Mouse (Mus musculus): ENCODE data around the gene Bmpr1a.

The Bmpr1a gene

GRCm38 (mm10) chr14:34505309-34505708 lies 2.2 kb upstream of the Bmpr1a start:
- DNase-seq (ENCODE audit: low spot score), result no peak

GRCm38 (mm10) chr14:34504377-34504776 lies 1.2 kb upstream of the Bmpr1a start:
- DNase-seq (ENCODE audit: low spot score), result peak; percentile 56

- DNase-seq (ENCODE audit: low spot score), result no peak
Measured at GRCm38 (mm10) chr14:34503759-34504158, 618 bp upstream of the Bmpr1a start.

- peak; percentile 88 for DNase-seq (ENCODE audit: low spot score)
Measured at GRCm38 (mm10) chr14:34502475-34503324, 441 bp downstream of the Bmpr1a start.

GRCm38 (mm10) chr14:34501804-34502474 lies 1.2 kb downstream of the Bmpr1a start:
- peak; percentile 39 for DNase-seq (ENCODE audit: low spot score)

- DNase-seq (ENCODE audit: low spot score), result no peak
Measured at GRCm38 (mm10) chr14:34501447-34501803, 1.7 kb downstream of the Bmpr1a start.

- no peak for DNase-seq (ENCODE audit: low spot score)
Measured at GRCm38 (mm10) chr14:34500309-34500708, 2.8 kb downstream of the Bmpr1a start.

GRCm38 (mm10) chr14:34499664-34500063 lies 3.5 kb downstream of the Bmpr1a start:
- DNase-seq (ENCODE audit: low spot score), result no peak

- DNase-seq (ENCODE audit: low spot score), result no peak
Measured at GRCm38 (mm10) chr14:34497346-34497745, 5.8 kb downstream of the Bmpr1a start.

GRCm38 (mm10) chr14:34493682-34494081 lies 9.5 kb downstream of the Bmpr1a start:
- DNase-seq (ENCODE audit: low spot score), result no peak

- no peak for DNase-seq (ENCODE audit: low spot score)
Measured at GRCm38 (mm10) chr14:34492688-34493087, 10.5 kb downstream of the Bmpr1a start.

- DNase-seq (ENCODE audit: low spot score), result no peak
Measured at GRCm38 (mm10) chr14:34490965-34491364, 12.2 kb downstream of the Bmpr1a start.

GRCm38 (mm10) chr14:34489928-34490327 lies 13.2 kb downstream of the Bmpr1a start:
- DNase-seq (ENCODE audit: low spot score), result no peak

- no peak for DNase-seq (ENCODE audit: low spot score)
Measured at GRCm38 (mm10) chr14:34486169-34486568, 17.0 kb downstream of the Bmpr1a start.

- DNase-seq (ENCODE audit: low spot score), result no peak
Measured at GRCm38 (mm10) chr14:34483469-34484341, 19.4 kb downstream of the Bmpr1a start.

- DNase-seq (ENCODE audit: low spot score), result no peak
Measured at GRCm38 (mm10) chr14:34471591-34471990, 31.6 kb downstream of the Bmpr1a start.

GRCm38 (mm10) chr14:34466291-34466690 lies 36.9 kb downstream of the Bmpr1a start:
- no peak for DNase-seq (ENCODE audit: low spot score)

GRCm38 (mm10) chr14:34459386-34459785 lies 43.8 kb downstream of the Bmpr1a start:
- no peak for DNase-seq (ENCODE audit: low spot score)

- no peak for DNase-seq (ENCODE audit: low spot score)
Measured at GRCm38 (mm10) chr14:34458880-34459279, 44.3 kb downstream of the Bmpr1a start.

- no peak for DNase-seq (ENCODE audit: low spot score)
Measured at GRCm38 (mm10) chr14:34454282-34454681, 48.9 kb downstream of the Bmpr1a start.

- no peak for DNase-seq (ENCODE audit: low spot score)
Measured at GRCm38 (mm10) chr14:34453648-34454047, 49.5 kb downstream of the Bmpr1a start.

GRCm38 (mm10) chr14:34451872-34452271 lies 51.3 kb downstream of the Bmpr1a start:
- DNase-seq (ENCODE audit: low spot score), result no peak
